Comparison of ENCODE assay signal across 8 mouse cellular contexts in genomic region chr8:11477178-11477553, GRCm38 (mm10). TPM values are rescaled to one million over a fixed set of nuclear protein-coding genes. Genes with fewer than 3 reads are reported as not detected.
DNase-seq lines count a peak whose midpoint lies in the region; ATAC-seq and TF ChIP-seq lines count a peak whose summit lies in the region.

No protein-coding gene starts in this region.

- peaks cover 29% of the 10 kb centered on the region for H3K4me1 ChIP-seq in kidney, postnatal 0 days (replicated peaks; ENCODE audit: insufficient read depth, low read length)
- H3K4me1 ChIP-seq in embryonic facial prominence, embryonic 12.5 days, result peaks cover 24% of the 10 kb centered on the region
- peaks cover 63% of the 10 kb centered on the region for H3K4me1 ChIP-seq in limb, embryonic 10.5 days
- H3K4me1 ChIP-seq in neural tube, embryonic 12.5 days, result peaks cover 23% of the 10 kb centered on the region

- no peaks in the 10 kb centered on the region for H3K9me3 ChIP-seq in kidney, postnatal 0 days (replicated peaks; ENCODE audit: low read length)
- no peaks in the 10 kb centered on the region for H3K9me3 ChIP-seq in embryonic facial prominence, embryonic 12.5 days
- no peaks in the 10 kb centered on the region for H3K9me3 ChIP-seq in limb, embryonic 10.5 days (replicated peaks)
- no peaks in the 10 kb centered on the region for H3K9me3 ChIP-seq in neural tube, embryonic 12.5 days

- peak overlapping the region; percentile 94 for H3K4me2 ChIP-seq in kidney, postnatal 0 days (ENCODE audit: low read length)
- peak overlapping the region; percentile 94 for H3K4me2 ChIP-seq in embryonic facial prominence, embryonic 12.5 days (replicated peaks)
- peak overlapping the region; percentile 45 for H3K4me2 ChIP-seq in neural tube, embryonic 12.5 days (replicated peaks)

- DNase-seq in kidney, postnatal 0 days (ENCODE audit: low spot score), result no peak
- DNase-seq in kidney, postnatal 4 days, result no peak
- no peak for DNase-seq in limb, embryonic 10.5 days (ENCODE audit: low spot score)
- no peak for DNase-seq in retina, embryonic 14.5 days (ENCODE audit: low spot score)
- DNase-seq in adrenal gland, postnatal 10 days, result no peak
- no peak for DNase-seq in urinary bladder, postnatal 10 days (ENCODE audit: low spot score)

- H3K4me3 ChIP-seq in kidney, postnatal 0 days (replicated peaks; ENCODE audit: low read depth, low read length), result peak overlapping the region; percentile 65
- peak overlapping the region; percentile 15; the same call in 1 of the 2 replicates for H3K4me3 ChIP-seq in embryonic facial prominence, embryonic 12.5 days
- H3K4me3 ChIP-seq in limb, embryonic 10.5 days, result peak overlapping the region; percentile 62
- H3K4me3 ChIP-seq in neural tube, embryonic 12.5 days, result no peak overlapping the region

- no peak for TF ChIP-seq CTCF in kidney, postnatal 0 days (IDR thresholded peaks at IDR 0.05; ENCODE audit: low read depth)

- no peak for ATAC-seq in kidney, postnatal 0 days (replicated peaks; ENCODE audit: low FRiP score, low read depth)
- ATAC-seq in embryonic facial prominence, embryonic 12.5 days (ENCODE audit: insufficient number of reproducible peaks, insufficient read depth, low FRiP score, low TSS enrichment), result no peak
- ATAC-seq in neural tube, embryonic 12.5 days (ENCODE audit: low FRiP score, low read depth), result no peak

- peak overlapping the region; percentile 85 for H3K27ac ChIP-seq in kidney, postnatal 0 days
- H3K27ac ChIP-seq in embryonic facial prominence, embryonic 12.5 days, result no peak overlapping the region
- H3K27ac ChIP-seq in limb, embryonic 10.5 days, result no peak overlapping the region
- no peak overlapping the region for H3K27ac ChIP-seq in neural tube, embryonic 12.5 days

- H3K9ac ChIP-seq in kidney, postnatal 0 days (ENCODE audit: low read depth, low read length), result peak overlapping the region; percentile 40
- no peak overlapping the region for H3K9ac ChIP-seq in embryonic facial prominence, embryonic 12.5 days
- no peak overlapping the region for H3K9ac ChIP-seq in neural tube, embryonic 12.5 days

- H3K36me3 ChIP-seq in kidney, postnatal 0 days (ENCODE audit: insufficient read depth, low read length), result no peaks in the 10 kb centered on the region
- H3K36me3 ChIP-seq in embryonic facial prominence, embryonic 12.5 days, result no peaks in the 10 kb centered on the region
- H3K36me3 ChIP-seq in limb, embryonic 10.5 days, result no peaks in the 10 kb centered on the region
- H3K36me3 ChIP-seq in neural tube, embryonic 12.5 days, result no peaks in the 10 kb centered on the region

- H3K27me3 ChIP-seq in kidney, postnatal 0 days (ENCODE audit: insufficient read depth, low read length), result no peaks in the 10 kb centered on the region
- H3K27me3 ChIP-seq in embryonic facial prominence, embryonic 12.5 days, result peaks cover 81% of the 10 kb centered on the region
- H3K27me3 ChIP-seq in limb, embryonic 10.5 days (ENCODE audit: low read depth, poor library complexity, severe bottlenecking), result peaks cover 90% of the 10 kb centered on the region
- H3K27me3 ChIP-seq in neural tube, embryonic 12.5 days (replicated peaks), result peaks cover 73% of the 10 kb centered on the region

- WGBS in kidney, postnatal 0 days, result 2% methylated on average over 9 of the region's 9 CpGs
- 4% methylated on average over 9 of the region's 9 CpGs for WGBS in embryonic facial prominence, embryonic 12.5 days
- 3% methylated on average over 9 of the region's 9 CpGs for WGBS in limb, embryonic 10.5 days
- 4% methylated on average over 9 of the region's 9 CpGs for WGBS in neural tube, embryonic 12.5 days

RNA-seq across cellular contexts. Expression of gene Rab20, which starts 1.3 kb away (rescaled TPM):
- polyA plus RNA-seq in kidney, postnatal 0 days (2015; fragmentation: Nextera tagmentation; extraction: Ambion mirVana), result 44.3 and 48.0 TPM in 2 replicates
- polyA plus RNA-seq in embryonic facial prominence, embryonic 12.5 days (2016; fragmentation: Nextera tagmentation; extraction: Ambion mirVana), result 1.1 and 1.2 TPM in 2 replicates
- polyA plus RNA-seq in limb, embryonic 10.5 days (2016; fragmentation: Nextera tagmentation; extraction: Ambion mirVana), result 0.99 and 1.9 TPM in 2 replicates
- polyA plus RNA-seq in neural tube, embryonic 12.5 days (2016; fragmentation: Nextera tagmentation; extraction: Ambion mirVana), result 0.85 and 1.2 TPM in 2 replicates
- 1 to 10 TPM; 5.1 to 5.7 TPM for total RNA-seq in adrenal gland, postnatal 10 days (2021)

RNA-seq across cellular contexts. Expression of gene Naxd, which starts 20.1 kb away (rescaled TPM):
- 111 and 115 TPM in 2 replicates for polyA plus RNA-seq in kidney, postnatal 0 days (2015; fragmentation: Nextera tagmentation; extraction: Ambion mirVana)
- polyA plus RNA-seq in embryonic facial prominence, embryonic 12.5 days (2016; fragmentation: Nextera tagmentation; extraction: Ambion mirVana), result 113 and 114 TPM in 2 replicates
- 105 and 116 TPM in 2 replicates for polyA plus RNA-seq in limb, embryonic 10.5 days (2016; fragmentation: Nextera tagmentation; extraction: Ambion mirVana)
- polyA plus RNA-seq in neural tube, embryonic 12.5 days (2016; fragmentation: Nextera tagmentation; extraction: Ambion mirVana), result 131 TPM in 2 replicates
- total RNA-seq in adrenal gland, postnatal 10 days (2021), result 10 to 100 TPM; 60.9 to 63.3 TPM

Comparison
In these comparisons a context has a peak if more than half of its experiments do, and no peak if none do; other contexts are left out.
1. RNA of gene Rab20, which starts 1.3 kb away (polyA plus RNA-seq): 44.3 to 48.0 TPM in kidney, postnatal 0 days; 1.1 to 1.2 TPM in embryonic facial prominence, embryonic 12.5 days, 0.99 to 1.9 TPM in limb, embryonic 10.5 days and 0.85 to 1.2 TPM in neural tube, embryonic 12.5 days; every median in the first group is over 10 times any median in the second.
2. Peak in every context shown above with its lines, with median percentiles within 50 percentile points of each other: H3K4me2 ChIP-seq.